Mouse (Mus musculus) erythroblast, embryonic 14.5 days (primary cell): Measurements from ENCODE around the gene Eef1a2.

ENCODE experiments used
- GATA1 ChIP-seq: IDR thresholded peaks from 2 replicates; pipeline ENCODE4 v1.6.1; 2012; ENCODE audit warnings: low read length, inconsistent platforms, mixed read lengths
- TAL1 ChIP-seq: IDR thresholded peaks from 3 replicates; pipeline ENCODE4 v1.6.1; 2012; ENCODE audit warnings: low read length, inconsistent platforms, mixed read lengths

- TF ChIP-seq TAL1: no peak
- no peak for TF ChIP-seq GATA1
These were observed 4.0 kb upstream of the Eef1a2 start for GRCm38 (mm10) chr2:181160821-181161220.
